Mouse (Mus musculus) liver, adult 2 months (tissue): ENCODE measurements at regions not wholly inside any gene's neighbourhood (a gene's known extent, or its start where the extent isn't known, plus 50 kb on each side); places are given as distances from the start of the nearest gene placed in this dataset.

ENCODE experiments used
- CTCF ChIP-seq: fragments of 200-500 bp; IDR thresholded peaks from 2 replicates; pipeline ENCODE4 v1.5.1; 2011; ENCODE audit warnings: low read depth, low read length, control low read depth
- POLR2A ChIP-seq: fragments of 200-500 bp; IDR thresholded peaks from 2 replicates; pipeline ENCODE4 v1.6.1; 2011; ENCODE audit warnings: low read length, control low read depth; ENCODE audit not compliant: insufficient read depth; ENCODE audit errors: extremely low read depth

- no peak for TF ChIP-seq CTCF
- TF ChIP-seq POLR2A: no peak
Measured at GRCm38 (mm10) chr13:44280296-44280695, 449.0 kb upstream of the Jarid2 start.
